Mouse (Mus musculus) CD4-positive, CD25-positive, alpha-beta regulatory T cell, adult 2 months (primary cell): ENCODE results near the gene Disp3.

ENCODE experiments used
- DNase-seq: peaks from one replicate; pipeline ENCODE4 v3.0.0-alpha.2; 2012; ENCODE audit warnings: low read depth, low spot score

The Disp3 gene

GRCm38 (mm10) chr4:148220656-148221055, 67.1 kb downstream of the Disp3 start:
- DNase-seq = no peak

GRCm38 (mm10) chr4:148218238-148218637, 69.5 kb downstream of the Disp3 start:
- no peak for DNase-seq

DNA sequence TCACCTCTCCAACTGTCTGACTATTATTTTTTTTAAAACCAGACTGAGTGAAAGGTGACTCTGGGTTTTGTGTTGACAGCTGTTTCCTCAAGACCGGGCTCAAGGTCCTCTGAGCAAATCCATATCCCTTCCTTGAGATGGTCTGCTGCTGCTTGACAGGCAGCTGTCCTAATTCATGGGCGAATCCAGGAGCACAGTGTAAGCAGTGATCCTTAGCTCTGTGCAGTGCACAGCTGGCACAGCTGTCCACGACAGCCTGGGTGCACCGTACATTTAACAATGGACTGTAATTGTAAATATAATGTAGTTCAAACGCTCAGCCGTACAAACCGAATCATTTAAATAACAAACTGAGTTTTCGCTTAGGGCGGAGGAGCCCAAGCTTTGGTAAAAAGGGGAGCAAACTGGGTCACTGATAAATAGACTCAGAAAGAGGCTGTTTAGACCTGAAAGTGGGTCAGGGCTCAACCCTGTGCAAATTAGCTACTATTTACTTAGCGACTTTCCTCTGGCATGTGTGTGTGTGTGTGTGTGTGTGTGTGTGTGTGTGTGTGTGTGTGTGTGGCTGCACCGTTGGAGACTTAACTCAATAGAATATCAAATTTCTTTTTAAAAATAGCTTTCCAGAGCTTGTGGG, 72.4 kb downstream of the Disp3 start:
- DNase-seq = no peak

- DNase-seq = no peak
These were observed 73.2 kb downstream of the Disp3 start for GRCm38 (mm10) chr4:148214460-148215136.

DNA sequence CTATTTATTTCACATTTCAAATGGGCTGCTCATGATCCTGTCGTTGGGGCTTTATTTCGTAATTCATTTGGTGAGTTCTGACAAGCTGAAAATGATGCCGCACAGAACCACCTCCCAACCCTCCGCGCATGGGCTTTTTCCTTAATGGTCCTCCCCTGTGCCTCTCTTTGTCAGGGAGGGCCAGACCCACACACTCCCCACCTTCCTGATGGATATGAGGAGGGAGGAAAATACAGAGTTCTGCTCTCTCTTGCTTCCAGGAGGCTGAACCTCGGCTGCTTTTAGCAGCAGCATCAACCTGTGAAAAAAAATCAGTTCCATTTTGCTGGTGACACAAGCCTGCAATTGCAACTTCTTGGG, 82.9 kb downstream of the Disp3 start:
- DNase-seq = no peak

DNA sequence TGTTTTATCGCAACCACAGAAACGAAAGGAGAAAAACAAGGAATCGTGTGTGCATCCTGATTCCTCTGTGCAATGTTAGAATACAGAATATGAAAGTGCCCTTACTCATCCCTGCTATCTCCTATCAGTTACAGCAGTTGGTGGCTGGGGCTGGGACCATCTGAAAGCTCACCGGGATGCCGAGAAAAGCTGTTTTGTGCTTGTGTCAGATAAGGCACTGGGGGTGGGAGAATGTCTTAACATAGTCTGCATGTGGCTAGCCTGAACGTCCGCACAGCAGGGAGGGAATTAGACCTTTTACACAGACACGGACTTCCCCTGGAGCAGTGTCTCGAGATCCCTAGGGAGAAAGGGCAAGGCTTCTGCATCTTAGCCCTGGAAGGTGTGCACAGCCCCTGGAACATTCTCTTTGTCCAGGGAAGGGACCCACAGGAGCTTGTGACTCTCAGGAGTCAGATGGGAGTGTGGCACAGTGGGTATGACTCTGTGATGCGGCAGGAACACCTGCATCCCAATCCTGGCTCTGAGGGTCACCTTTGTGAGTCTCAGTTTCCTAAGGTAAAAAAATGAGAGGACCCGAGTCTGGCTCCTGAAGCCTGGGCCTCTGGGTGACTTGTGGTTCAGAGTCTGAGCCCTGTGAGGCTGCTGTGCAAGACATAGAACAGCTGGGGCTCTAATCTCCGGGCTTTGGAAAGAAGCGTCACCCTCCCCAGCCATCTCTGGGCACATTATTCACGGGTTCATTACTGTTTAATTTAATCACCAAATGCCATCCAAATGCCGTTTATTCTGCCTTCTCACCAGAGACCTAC, 83.5 kb downstream of the Disp3 start:
- DNase-seq = no peak

GRCm38 (mm10) chr4:148203557-148203956, 84.2 kb downstream of the Disp3 start:
- DNase-seq = no peak

DNA sequence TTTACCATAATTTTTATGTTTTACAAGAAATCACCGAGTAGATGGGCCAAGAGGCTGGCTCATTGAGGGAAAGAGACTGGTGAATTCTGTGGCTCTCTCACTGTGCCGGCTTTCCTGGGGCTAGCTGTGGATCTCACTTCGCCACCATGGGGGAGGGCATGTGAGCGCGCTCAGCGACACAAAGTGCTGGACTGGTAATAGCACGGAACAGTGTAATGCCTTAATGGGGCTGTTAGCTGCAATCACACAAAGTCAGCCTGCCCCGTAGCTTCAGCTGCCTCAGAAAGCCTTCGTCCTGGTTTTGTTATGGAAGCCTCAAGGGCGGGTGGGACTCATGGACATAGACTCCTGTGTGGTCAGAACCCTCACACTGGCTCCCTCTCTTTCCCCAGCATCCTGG, 89.0 kb downstream of the Disp3 start:
- DNase-seq = no peak

GRCm38 (mm10) chr4:148194400-148194799, 93.4 kb downstream of the Disp3 start:
- DNase-seq = no peak

DNA sequence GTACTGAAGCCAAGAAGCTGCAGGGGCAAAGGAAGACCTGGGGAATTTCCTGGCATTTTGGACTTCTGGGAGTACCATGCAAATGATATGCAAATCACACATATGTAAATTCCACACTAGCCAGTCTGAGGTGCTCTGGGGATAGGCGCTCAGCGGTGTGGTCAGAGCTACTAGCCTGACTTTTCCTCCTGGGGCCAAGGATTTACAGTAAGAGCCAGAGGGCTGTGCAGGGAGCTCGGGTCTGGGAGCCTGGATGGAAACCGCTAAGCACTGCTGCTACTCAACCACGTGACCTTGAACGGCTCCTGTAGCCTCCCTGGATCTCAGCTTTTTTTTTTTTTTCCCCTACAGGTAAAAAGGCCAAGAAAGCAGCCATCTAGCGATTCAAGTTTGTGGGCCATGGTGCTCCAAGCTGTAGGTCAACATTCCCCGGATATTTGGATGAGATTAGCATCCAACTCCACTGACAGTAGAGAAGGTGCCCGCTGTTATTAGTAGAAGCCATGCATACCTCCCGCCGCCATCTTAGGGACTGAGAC, 95.0 kb downstream of the Disp3 start:
- DNase-seq = no peak
